Mouse (Mus musculus): ENCODE results near the gene Ankrd52. TPM values are rescaled to one million over a fixed set of nuclear protein-coding genes. Genes with fewer than 3 reads are reported as not detected.

Ankrd52 gene
- polyA plus RNA-seq, 1 experiment = 31.6 TPM

DNA sequence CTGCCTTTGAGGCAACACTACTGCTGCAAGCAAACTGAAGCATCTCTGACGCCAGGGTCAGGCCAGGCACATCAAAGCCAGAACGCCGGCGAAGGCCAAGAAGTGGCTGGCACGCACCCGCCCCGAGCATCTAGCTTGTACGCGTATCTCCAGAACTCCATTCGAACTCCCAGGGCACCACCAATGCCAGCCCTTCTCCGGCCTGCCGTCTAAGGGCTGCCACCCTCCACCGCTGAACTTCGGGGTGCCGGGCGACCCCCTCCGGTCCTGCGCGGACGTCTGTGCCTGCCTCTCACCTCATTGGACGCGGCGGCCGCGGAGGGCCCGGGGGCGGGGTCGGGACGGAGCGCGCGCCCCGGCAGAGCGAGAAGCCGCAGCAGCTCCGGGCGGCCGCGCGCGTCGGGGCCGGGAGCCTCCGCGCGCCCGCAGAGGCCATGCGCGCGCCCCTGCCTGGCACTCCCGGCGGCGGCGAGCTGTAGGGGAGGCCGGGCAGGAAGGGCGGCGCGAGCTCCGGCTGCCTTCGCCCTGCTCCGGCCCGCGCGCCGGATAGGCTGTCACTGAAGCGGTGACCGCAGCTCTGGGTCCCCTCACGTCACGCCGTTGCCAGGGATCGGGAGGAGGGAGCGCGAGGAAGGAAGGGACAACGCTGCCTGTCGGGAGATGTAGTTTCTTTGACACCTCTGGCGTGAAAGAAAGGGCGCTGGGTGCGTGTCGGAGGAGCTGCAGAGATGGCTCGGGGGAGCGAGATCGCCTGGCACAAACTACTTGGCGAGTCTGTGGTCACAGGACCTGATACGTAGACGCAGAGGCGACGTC is 8.3 kb upstream of the Ankrd52 start, which contains the start of gene Coq10a:
Coq10a (minus strand) TSS at position 596 of the 816 bp plus-strand sequence.
- DNase-seq = peak; percentile 90
- peak; percentile 98 for TF ChIP-seq POLR2A (IDR thresholded peaks at IDR 0.05; ENCODE audit: borderline replicate concordance, extremely low read depth, low read depth, low read length)
- TF ChIP-seq CTCF (IDR thresholded peaks at IDR 0.05; ENCODE audit: insufficient read depth, low read length) = no peak
- under 1% methylated on average over 87 of the region's 87 CpGs for WGBS
- Histone ChIP-seq H3K4me3 (replicated peaks; ENCODE audit: extremely low read depth, low read depth, low read length) (peak within 1 kb of the TSS; percentile 86), H3K4me1 (ENCODE audit: control insufficient read depth, insufficient read depth, low read length) (peaks cover 4% of the 10 kb centered on the region; the same call in 1 of the 2 replicates)

GRCm38 (mm10) chr10:128369218-128369543 is 7.7 kb upstream of the Ankrd52 start:
- 2% methylated on average over 9 of the region's 9 CpGs for WGBS
- DNase-seq = no peak
- Histone ChIP-seq H3K4me1 (ENCODE audit: control insufficient read depth, insufficient read depth, low read length) (peaks cover 4% of the 10 kb centered on the region; the same call in 1 of the 2 replicates), H3K4me3 (replicated peaks; ENCODE audit: extremely low read depth, low read depth, low read length) (peak overlapping the region; percentile 86)
- no peak for TF ChIP-seq POLR2A (IDR thresholded peaks at IDR 0.05; ENCODE audit: borderline replicate concordance, extremely low read depth, low read depth, low read length)
- TF ChIP-seq CTCF (IDR thresholded peaks at IDR 0.05; ENCODE audit: insufficient read depth, low read length) = no peak

DNA sequence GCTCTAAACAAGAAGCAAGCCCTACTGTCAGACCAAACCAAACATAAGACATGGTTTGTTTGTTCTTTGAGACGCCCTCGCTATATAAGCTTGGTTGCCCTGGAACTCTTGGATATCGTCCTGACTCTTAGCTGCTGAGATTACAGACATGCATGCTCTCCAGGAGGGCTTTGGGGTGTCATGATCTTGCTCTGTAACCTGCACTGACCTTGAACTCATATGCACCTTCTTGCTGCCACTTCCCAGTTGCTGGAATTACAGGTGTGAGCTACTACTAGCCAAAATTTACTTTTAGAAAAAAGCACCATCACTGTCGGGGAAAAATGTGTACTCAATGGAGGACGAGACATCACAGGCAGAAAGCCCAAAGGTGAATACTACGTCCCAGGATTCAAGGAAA is 7.3 kb upstream of the Ankrd52 start:
- Histone ChIP-seq H3K4me3 (replicated peaks; ENCODE audit: extremely low read depth, low read depth, low read length) (no peak overlapping the region), H3K4me1 (ENCODE audit: control insufficient read depth, insufficient read depth, low read length) (peaks cover 4% of the 10 kb centered on the region; the same call in 1 of the 2 replicates)
- WGBS = 62% methylated on average over 6 of the region's 6 CpGs
- TF ChIP-seq CTCF (IDR thresholded peaks at IDR 0.05; ENCODE audit: insufficient read depth, low read length) = no peak
- no peak for TF ChIP-seq POLR2A (IDR thresholded peaks at IDR 0.05; ENCODE audit: borderline replicate concordance, extremely low read depth, low read depth, low read length)
- no peak for DNase-seq

- WGBS = 57% methylated on average over 6 of the region's 6 CpGs
- Histone ChIP-seq H3K4me3 (replicated peaks; ENCODE audit: extremely low read depth, low read depth, low read length) (no peak overlapping the region), H3K4me1 (ENCODE audit: control insufficient read depth, insufficient read depth, low read length) (peaks cover 4% of the 10 kb centered on the region; the same call in 1 of the 2 replicates)
- no peak for DNase-seq
- no peak for TF ChIP-seq POLR2A (IDR thresholded peaks at IDR 0.05; ENCODE audit: borderline replicate concordance, extremely low read depth, low read depth, low read length)
- no peak for TF ChIP-seq CTCF (IDR thresholded peaks at IDR 0.05; ENCODE audit: insufficient read depth, low read length)
Measured at GRCm38 (mm10) chr10:128370021-128370420, 6.9 kb upstream of the Ankrd52 start.

- H3K4me1 ChIP-seq (ENCODE audit: control insufficient read depth, insufficient read depth, low read length) = peaks cover 4% of the 10 kb centered on the region; the same call in 1 of the 2 replicates
- no peak overlapping the region for H3K4me3 ChIP-seq (replicated peaks; ENCODE audit: extremely low read depth, low read depth, low read length)
- TF ChIP-seq POLR2A (IDR thresholded peaks at IDR 0.05; ENCODE audit: borderline replicate concordance, extremely low read depth, low read depth, low read length) (no peak), CTCF (IDR thresholded peaks at IDR 0.05; ENCODE audit: insufficient read depth, low read length) (no peak)
- WGBS = 60% methylated on average over 4 of the region's 4 CpGs
- DNase-seq = no peak
Measured at GRCm38 (mm10) chr10:128370601-128371000, 6.3 kb upstream of the Ankrd52 start.

GRCm38 (mm10) chr10:128372142-128372541 is 4.8 kb upstream of the Ankrd52 start:
- H3K4me3 ChIP-seq (replicated peaks; ENCODE audit: extremely low read depth, low read depth, low read length) = no peak overlapping the region
- H3K4me1 ChIP-seq (ENCODE audit: control insufficient read depth, insufficient read depth, low read length) = peaks cover 7% of the 10 kb centered on the region; the same call in 1 of the 2 replicates
- TF ChIP-seq CTCF (IDR thresholded peaks at IDR 0.05; ENCODE audit: insufficient read depth, low read length) = no peak
- TF ChIP-seq POLR2A (IDR thresholded peaks at IDR 0.05; ENCODE audit: borderline replicate concordance, extremely low read depth, low read depth, low read length) = no peak
- DNase-seq = no peak
- 78% methylated on average over 5 of the region's 5 CpGs for WGBS

GRCm38 (mm10) chr10:128372989-128373748 is 3.7 kb upstream of the Ankrd52 start:
- no peak for DNase-seq
- Histone ChIP-seq H3K4me3 (replicated peaks; ENCODE audit: extremely low read depth, low read depth, low read length) (no peak overlapping the region), H3K4me1 (ENCODE audit: control insufficient read depth, insufficient read depth, low read length) (peaks cover 14% of the 10 kb centered on the region)
- 50% methylated on average over 6 of the region's 6 CpGs for WGBS
- TF ChIP-seq POLR2A (IDR thresholded peaks at IDR 0.05; ENCODE audit: borderline replicate concordance, extremely low read depth, low read depth, low read length) = no peak
- no peak for TF ChIP-seq CTCF (IDR thresholded peaks at IDR 0.05; ENCODE audit: insufficient read depth, low read length)

DNA sequence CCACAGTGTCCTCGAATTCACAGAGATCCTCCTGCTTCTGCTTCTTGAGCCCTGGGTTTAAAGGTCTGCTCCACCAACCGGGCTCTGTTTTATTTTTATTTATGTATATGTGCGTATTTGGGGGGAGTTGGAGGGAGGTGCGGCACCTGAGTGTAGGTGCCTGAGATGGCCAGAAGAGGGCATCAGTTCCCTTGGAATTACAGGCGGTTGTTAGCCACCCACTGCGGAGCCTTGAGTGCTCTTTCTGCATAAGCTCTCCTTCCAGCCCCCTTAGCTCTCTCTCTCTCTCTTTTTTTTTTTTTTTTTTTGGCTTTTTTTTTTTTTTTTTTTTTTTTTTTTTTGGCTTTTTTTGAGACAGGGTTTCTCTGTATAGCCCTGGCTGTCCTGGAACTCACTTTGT is 2.5 kb upstream of the Ankrd52 start:
- 76% methylated on average over 6 of the region's 6 CpGs for WGBS
- DNase-seq = no peak
- TF ChIP-seq POLR2A (IDR thresholded peaks at IDR 0.05; ENCODE audit: borderline replicate concordance, extremely low read depth, low read depth, low read length) (no peak), CTCF (IDR thresholded peaks at IDR 0.05; ENCODE audit: insufficient read depth, low read length) (peak; percentile 29; the same call in 1 of the 2 replicates)
- H3K4me1 ChIP-seq (ENCODE audit: control insufficient read depth, insufficient read depth, low read length) = peaks cover 17% of the 10 kb centered on the region
- H3K4me3 ChIP-seq (replicated peaks; ENCODE audit: extremely low read depth, low read depth, low read length) = no peak overlapping the region

DNA sequence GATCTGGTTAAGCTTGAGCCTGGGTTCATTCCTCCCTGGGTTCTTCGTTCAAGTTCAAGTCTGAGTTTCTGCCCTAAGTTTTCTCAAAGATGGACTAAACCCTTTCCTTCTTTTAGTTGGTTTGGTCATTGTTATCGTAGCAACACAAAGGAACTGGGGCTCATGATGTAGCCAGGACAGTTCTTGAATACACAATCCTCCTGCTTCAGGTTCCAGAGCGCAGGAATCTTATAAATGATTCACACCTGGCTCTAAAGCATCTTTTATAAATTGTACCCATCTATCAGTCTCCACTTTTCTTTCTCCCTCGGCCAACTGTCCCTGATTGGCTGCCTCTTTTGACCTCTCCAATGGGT is 838 bp upstream of the Ankrd52 start:
- Histone ChIP-seq H3K4me1 (ENCODE audit: control insufficient read depth, insufficient read depth, low read length) (peaks cover 15% of the 10 kb centered on the region), H3K4me3 (replicated peaks; ENCODE audit: extremely low read depth, low read depth, low read length) (peak overlapping the region; percentile 66)
- TF ChIP-seq CTCF (IDR thresholded peaks at IDR 0.05; ENCODE audit: insufficient read depth, low read length) (no peak), POLR2A (IDR thresholded peaks at IDR 0.05; ENCODE audit: borderline replicate concordance, extremely low read depth, low read depth, low read length) (no peak)
- no peak for DNase-seq
- WGBS = 53% methylated on average over 4 of the region's 4 CpGs

All from lung, adult 2 months (tissue).